Mouse (Mus musculus): ENCODE measurements around the gene Dffa. TPM values are rescaled to one million over a fixed set of nuclear protein-coding genes. Genes with fewer than 3 reads are reported as not detected.
"Not testable (repeated sequence)": the region's sequence is repeated elsewhere in the genome, so short reads cannot be mapped to it uniquely, and the experiment has no call there.

Dffa gene
- polyA plus RNA-seq, 1 experiment from 2014 or later, result 34.2 TPM

DNA sequence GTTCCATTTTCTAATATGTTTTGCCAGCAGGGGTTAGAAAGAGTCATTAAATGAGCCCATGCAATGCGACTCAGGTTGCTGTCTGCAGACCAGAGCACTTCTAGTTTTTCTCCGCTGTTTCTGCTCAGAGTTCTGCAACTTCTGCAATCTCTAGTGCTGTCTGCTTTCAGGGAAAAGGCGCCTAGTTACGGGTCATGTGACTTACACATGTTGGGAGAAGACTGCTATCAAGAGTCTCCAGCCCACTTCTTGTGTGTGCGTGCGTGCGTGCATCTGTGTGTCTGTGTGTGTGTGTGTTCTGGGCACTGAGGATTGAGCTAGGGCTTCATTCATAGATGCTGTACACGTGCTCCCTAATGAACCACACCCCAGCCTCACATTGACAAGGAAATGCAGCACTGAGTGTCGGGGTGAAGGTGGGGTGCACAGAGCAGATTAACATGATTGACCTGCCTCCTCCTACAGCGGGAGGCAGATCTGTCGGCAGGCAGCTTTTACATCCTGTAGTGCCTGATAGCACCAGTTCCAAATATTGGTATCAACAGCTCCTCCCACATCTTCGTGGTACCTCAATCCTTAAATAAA lies 16.1 kb downstream of the Dffa start:
- H3K9ac ChIP-seq (ENCODE audit: low read depth, low read length); H3K27me3 ChIP-seq (ENCODE audit: control insufficient read depth, insufficient read depth, low read length); H3K4me1 ChIP-seq (ENCODE audit: control insufficient read depth, insufficient read depth, low read length); H3K36me3 ChIP-seq (ENCODE audit: control insufficient read depth, insufficient read depth, low read length); H3K4me2 ChIP-seq; H3K9me3 ChIP-seq (replicated peaks; ENCODE audit: control insufficient read depth, low read length); ATAC-seq (replicated peaks; ENCODE audit: insufficient number of reproducible peaks, low FRiP score, low TSS enrichment); H3K27ac ChIP-seq (ENCODE audit: low read depth, low read length); H3K4me3 ChIP-seq (ENCODE audit: low read depth, low read length): not testable (repeated sequence)
- WGBS (ENCODE audit: insufficient replicate concordance), result 82% methylated on average over 12 of the region's 12 CpGs

DNA sequence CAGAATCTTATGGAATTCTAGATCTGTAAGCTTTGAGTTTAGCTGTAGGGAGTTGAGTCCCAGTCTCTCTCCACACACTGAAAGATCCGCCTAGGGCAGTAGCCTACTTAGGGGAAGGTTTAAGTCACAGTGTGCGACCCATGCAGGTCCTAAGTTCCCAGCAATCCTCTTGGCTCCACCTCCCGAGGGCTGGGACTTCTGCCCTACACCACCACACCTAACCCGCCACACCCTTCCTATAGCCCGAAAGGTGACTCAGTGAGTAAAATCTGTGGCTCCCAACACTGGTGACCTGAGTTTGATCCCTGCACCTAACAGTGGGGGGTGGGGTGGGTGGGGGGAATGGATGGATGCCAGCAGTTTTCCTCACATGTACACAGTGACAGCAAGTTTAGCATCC lies 19.5 kb downstream of the Dffa start:
- no peaks in the 10 kb centered on the region for H3K36me3 ChIP-seq (ENCODE audit: control insufficient read depth, insufficient read depth, low read length)
- H3K27ac ChIP-seq (ENCODE audit: low read depth, low read length), result no peak overlapping the region
- 60% methylated on average over 5 of the region's 5 CpGs for WGBS (ENCODE audit: insufficient replicate concordance)
- no peak overlapping the region for H3K4me3 ChIP-seq (ENCODE audit: low read depth, low read length)
- H3K27me3 ChIP-seq (ENCODE audit: control insufficient read depth, insufficient read depth, low read length), result no peaks in the 10 kb centered on the region
- no peaks in the 10 kb centered on the region for H3K4me1 ChIP-seq (ENCODE audit: control insufficient read depth, insufficient read depth, low read length)
- no peak for ATAC-seq (replicated peaks; ENCODE audit: insufficient number of reproducible peaks, low FRiP score, low TSS enrichment)
- H3K4me2 ChIP-seq, result no peak overlapping the region
- no peak overlapping the region for H3K9ac ChIP-seq (ENCODE audit: low read depth, low read length)
- H3K9me3 ChIP-seq (replicated peaks; ENCODE audit: control insufficient read depth, low read length), result no peaks in the 10 kb centered on the region

DNA sequence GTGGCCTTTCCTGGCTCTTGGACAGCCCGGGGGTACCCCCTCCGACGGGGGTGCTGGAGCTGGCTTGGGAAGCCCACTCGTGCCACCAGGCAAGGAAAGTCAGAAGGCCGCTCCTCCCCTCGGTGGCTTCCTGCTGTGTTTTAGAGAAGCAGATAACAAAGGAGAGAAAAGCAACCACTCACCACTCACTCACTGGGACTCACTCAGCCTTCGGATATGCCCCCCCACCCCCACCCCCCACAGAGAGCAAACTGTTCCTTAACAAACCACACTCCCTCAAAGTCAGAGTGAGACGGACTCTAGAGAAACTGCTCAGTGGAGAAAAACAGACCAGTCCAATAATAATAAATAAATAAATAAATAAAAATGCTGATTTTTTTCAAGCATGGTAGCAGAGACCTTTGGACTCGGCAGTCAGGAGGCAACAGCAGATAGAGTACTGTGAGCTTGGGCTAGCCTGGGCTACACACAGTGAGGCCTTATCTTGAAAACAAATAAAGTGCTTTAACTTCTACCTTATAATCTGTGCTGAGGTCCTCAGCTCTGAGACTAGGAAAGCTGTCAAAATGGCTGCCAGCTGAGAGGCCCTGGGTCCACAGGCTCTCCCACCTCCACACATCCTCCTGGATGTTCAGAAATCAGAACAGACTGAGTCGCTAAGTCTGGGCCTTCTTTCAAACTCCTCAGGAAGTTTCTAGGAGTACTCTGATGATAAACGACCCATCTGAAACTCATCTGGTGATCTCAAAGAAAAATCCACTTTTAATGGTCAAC lies 21.6 kb downstream of the Dffa start:
- Histone ChIP-seq H3K4me2 (no peak overlapping the region), H3K9ac (ENCODE audit: low read depth, low read length) (no peak overlapping the region), H3K27ac (ENCODE audit: low read depth, low read length) (no peak overlapping the region), H3K9me3 (replicated peaks; ENCODE audit: control insufficient read depth, low read length) (no peaks in the 10 kb centered on the region), H3K27me3 (ENCODE audit: control insufficient read depth, insufficient read depth, low read length) (no peaks in the 10 kb centered on the region), H3K4me1 (ENCODE audit: control insufficient read depth, insufficient read depth, low read length) (no peaks in the 10 kb centered on the region), H3K36me3 (ENCODE audit: control insufficient read depth, insufficient read depth, low read length) (no peaks in the 10 kb centered on the region), H3K4me3 (ENCODE audit: low read depth, low read length) (no peak overlapping the region)
- no peak for ATAC-seq (replicated peaks; ENCODE audit: insufficient number of reproducible peaks, low FRiP score, low TSS enrichment)
- WGBS (ENCODE audit: insufficient replicate concordance), result 49% methylated on average over 11 of the region's 11 CpGs

DNA sequence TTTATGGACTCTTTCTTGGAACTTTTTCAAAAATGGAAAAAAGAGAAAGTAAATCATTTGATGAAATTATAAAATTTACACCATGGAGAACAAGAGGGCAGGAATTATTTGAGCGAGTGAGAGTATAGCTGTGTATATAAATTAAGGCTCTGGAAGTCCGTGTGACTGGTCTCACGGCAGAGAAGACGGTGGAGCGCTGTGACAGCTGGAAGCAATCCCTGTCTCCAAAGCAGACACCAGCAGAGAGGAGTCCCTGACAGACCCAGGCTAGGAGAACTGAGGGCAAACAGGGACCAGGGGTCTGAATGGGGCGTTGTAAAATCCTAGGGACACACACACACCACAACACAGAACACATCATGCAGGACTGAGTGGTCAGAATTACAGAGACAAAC lies 22.2 kb downstream of the Dffa start:
- no peaks in the 10 kb centered on the region for H3K36me3 ChIP-seq (ENCODE audit: control insufficient read depth, insufficient read depth, low read length)
- no peak overlapping the region for H3K4me2 ChIP-seq
- no peaks in the 10 kb centered on the region for H3K4me1 ChIP-seq (ENCODE audit: control insufficient read depth, insufficient read depth, low read length)
- WGBS (ENCODE audit: insufficient replicate concordance), result 74% methylated on average over 6 of the region's 6 CpGs
- no peak overlapping the region for H3K27ac ChIP-seq (ENCODE audit: low read depth, low read length)
- H3K4me3 ChIP-seq (ENCODE audit: low read depth, low read length), result no peak overlapping the region
- ATAC-seq (replicated peaks; ENCODE audit: insufficient number of reproducible peaks, low FRiP score, low TSS enrichment), result no peak
- no peaks in the 10 kb centered on the region for H3K9me3 ChIP-seq (replicated peaks; ENCODE audit: control insufficient read depth, low read length)
- no peak overlapping the region for H3K9ac ChIP-seq (ENCODE audit: low read depth, low read length)
- H3K27me3 ChIP-seq (ENCODE audit: control insufficient read depth, insufficient read depth, low read length), result no peaks in the 10 kb centered on the region

DNA sequence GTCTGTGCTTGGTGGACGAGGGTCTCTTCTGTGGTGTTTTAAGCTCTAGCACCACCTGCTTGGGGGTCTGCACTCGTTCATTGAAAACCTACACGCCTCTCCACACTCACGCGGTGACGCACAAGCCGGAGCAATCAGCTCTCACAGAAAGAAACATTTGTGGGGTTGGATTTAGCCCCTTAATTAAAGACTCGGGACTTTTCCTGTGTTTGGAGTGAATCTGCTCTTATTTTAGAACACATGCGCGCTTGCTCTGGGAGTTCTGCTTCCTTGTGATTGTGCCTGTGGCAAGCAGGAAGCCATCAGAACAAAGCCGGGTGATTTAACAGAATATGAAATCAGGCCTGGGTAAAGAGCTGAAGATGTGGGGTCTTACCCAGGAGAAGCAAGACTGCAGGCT lies 22.7 kb downstream of the Dffa start, which contains the start of gene Cort:
TSS of gene Cort (minus strand) at position 101 of the 400 bp plus-strand sequence.
- no peak for ATAC-seq (replicated peaks; ENCODE audit: insufficient number of reproducible peaks, low FRiP score, low TSS enrichment)
- Histone ChIP-seq H3K4me3 (ENCODE audit: low read depth, low read length) (no peak within 1 kb of the TSS), H3K36me3 (ENCODE audit: control insufficient read depth, insufficient read depth, low read length) (peaks cover 5% of the 10 kb centered on the region; the same call in 1 of the 2 replicates)

DNA sequence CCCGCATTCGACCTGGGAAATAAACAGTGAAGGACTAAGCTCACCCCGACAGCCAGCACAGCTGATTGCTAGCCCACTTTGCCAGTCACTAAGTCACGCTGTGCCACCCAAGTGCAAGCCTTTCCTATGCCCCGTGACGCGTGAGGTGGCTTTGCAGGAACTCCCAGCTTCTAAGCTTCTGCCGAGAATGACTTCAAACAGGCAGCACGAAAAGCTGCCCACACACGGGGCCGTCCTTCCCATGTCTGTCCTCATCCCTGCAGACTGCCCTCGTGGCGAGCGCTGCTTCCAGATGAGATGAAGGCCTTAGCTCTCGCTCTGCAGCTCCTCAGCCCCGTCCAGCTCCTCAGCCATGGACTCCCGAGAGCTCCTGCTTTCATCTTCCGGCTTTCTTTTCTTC lies 24.5 kb downstream of the Dffa start:
- Histone ChIP-seq H3K9ac (ENCODE audit: low read depth, low read length) (no peak overlapping the region), H3K27me3 (ENCODE audit: control insufficient read depth, insufficient read depth, low read length) (no peaks in the 10 kb centered on the region), H3K27ac (ENCODE audit: low read depth, low read length) (no peak overlapping the region), H3K4me2 (no peak overlapping the region), H3K4me1 (ENCODE audit: control insufficient read depth, insufficient read depth, low read length) (no peaks in the 10 kb centered on the region), H3K36me3 (ENCODE audit: control insufficient read depth, insufficient read depth, low read length) (peaks cover 6% of the 10 kb centered on the region; the same call in 1 of the 2 replicates), H3K9me3 (replicated peaks; ENCODE audit: control insufficient read depth, low read length) (no peaks in the 10 kb centered on the region), H3K4me3 (ENCODE audit: low read depth, low read length) (no peak overlapping the region)
- ATAC-seq (replicated peaks; ENCODE audit: insufficient number of reproducible peaks, low FRiP score, low TSS enrichment), result no peak
- WGBS (ENCODE audit: insufficient replicate concordance), result 79% methylated on average over 18 of the region's 18 CpGs

More for the DNA sequence above, 22.7 kb downstream of the Dffa start, which contains the start of gene Cort:
- Histone ChIP-seq H3K9me3 (replicated peaks; ENCODE audit: control insufficient read depth, low read length) (no peaks in the 10 kb centered on the region), H3K27me3 (ENCODE audit: control insufficient read depth, insufficient read depth, low read length) (no peaks in the 10 kb centered on the region), H3K4me2 (no peak within 1 kb of the TSS), H3K27ac (ENCODE audit: low read depth, low read length) (no peak within 1 kb of the TSS), H3K9ac (ENCODE audit: low read depth, low read length) (no peak within 1 kb of the TSS), H3K4me1 (ENCODE audit: control insufficient read depth, insufficient read depth, low read length) (no peaks in the 10 kb centered on the region)
- 85% methylated on average over 11 of the region's 11 CpGs for WGBS (ENCODE audit: insufficient replicate concordance)

DNA sequence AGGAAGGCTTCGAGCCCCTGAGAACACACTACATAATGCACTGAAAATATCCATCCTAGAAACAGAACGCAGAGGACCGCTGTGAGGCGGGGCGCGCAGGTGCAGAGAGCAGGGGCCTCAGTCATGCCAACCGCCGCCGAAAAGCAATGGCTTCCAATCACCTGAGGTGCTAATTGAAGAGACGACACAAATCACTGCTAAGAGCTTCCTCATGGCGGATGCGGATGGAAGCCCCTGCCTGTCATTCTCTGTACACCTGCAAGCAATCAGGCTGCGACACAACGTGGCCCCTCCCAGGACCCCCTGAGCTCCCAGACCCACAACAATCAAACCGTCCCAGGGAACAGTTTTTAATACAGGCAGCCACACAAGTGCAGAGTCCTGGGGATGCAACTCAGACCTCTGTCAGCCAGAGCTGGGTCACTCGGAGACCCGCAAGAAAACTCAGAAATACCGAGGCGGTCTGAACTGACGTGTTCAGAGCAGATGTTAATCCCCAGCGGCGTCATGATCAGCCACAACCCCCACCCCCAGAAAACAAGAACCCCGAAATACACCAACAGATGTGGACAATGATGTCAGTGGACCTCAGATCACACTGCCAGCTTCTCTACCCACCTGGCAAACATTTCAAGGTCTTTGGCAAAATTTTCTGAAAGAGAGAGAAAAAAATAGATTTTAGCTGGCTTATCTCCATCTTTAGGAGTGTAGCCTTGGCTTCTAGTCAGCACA lies 27.2 kb downstream of the Dffa start:
- no peak overlapping the region for H3K4me3 ChIP-seq (ENCODE audit: low read depth, low read length)
- no peaks in the 10 kb centered on the region for H3K27me3 ChIP-seq (ENCODE audit: control insufficient read depth, insufficient read depth, low read length)
- no peak for ATAC-seq (replicated peaks; ENCODE audit: insufficient number of reproducible peaks, low FRiP score, low TSS enrichment)
- H3K36me3 ChIP-seq (ENCODE audit: control insufficient read depth, insufficient read depth, low read length), result peaks cover 6% of the 10 kb centered on the region; the same call in 1 of the 2 replicates
- H3K4me2 ChIP-seq, result no peak overlapping the region
- WGBS (ENCODE audit: insufficient replicate concordance), result 88% methylated on average over 23 of the region's 23 CpGs
- no peaks in the 10 kb centered on the region for H3K4me1 ChIP-seq (ENCODE audit: control insufficient read depth, insufficient read depth, low read length)
- no peak overlapping the region for H3K27ac ChIP-seq (ENCODE audit: low read depth, low read length)
- H3K9me3 ChIP-seq (replicated peaks; ENCODE audit: control insufficient read depth, low read length), result no peaks in the 10 kb centered on the region
- H3K9ac ChIP-seq (ENCODE audit: low read depth, low read length), result no peak overlapping the region

DNA sequence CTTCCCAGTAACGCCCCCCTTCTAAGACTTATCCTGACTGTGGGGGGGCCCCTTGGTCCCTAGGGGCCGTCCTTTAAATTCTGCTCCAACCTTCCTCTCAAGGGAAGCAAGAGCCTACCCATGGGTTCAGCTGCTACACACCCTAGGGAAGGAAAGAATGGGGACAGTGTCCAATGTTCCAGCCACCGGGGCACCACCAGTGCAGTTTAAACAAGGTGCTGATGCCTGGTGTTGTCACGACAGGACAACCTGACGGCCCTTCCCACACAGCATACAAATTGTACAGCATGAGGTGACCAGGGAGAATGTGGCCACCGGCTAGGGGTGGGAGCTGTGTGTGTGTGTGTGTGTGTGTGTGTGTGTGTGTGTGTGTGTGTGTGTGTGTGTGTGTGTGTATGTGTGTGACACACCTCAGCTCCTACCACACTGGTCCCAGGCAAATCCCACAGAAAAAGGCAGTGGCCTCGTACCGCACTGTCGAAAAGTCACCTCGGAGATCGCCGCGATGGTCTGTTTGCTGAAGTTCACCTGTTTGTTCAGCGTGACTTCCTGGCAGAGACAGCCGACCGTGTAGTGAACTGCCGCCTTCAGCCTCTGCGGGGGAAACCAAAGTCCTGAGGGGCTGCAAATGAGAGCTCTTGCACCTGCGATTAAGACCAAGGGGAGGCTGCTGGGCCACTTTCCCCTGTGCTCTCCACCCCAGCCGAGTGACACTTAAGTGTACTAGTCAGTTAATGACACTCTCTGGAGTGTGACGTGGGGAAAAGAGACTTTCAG lies 28.0 kb downstream of the Dffa start:
- no peak overlapping the region for H3K27ac ChIP-seq (ENCODE audit: low read depth, low read length)

More for the DNA sequence above, 28.0 kb downstream of the Dffa start:
- H3K36me3 ChIP-seq (ENCODE audit: control insufficient read depth, insufficient read depth, low read length), result peaks cover 6% of the 10 kb centered on the region; the same call in 1 of the 2 replicates
- no peak overlapping the region for H3K4me3 ChIP-seq (ENCODE audit: low read depth, low read length)
- H3K4me1 ChIP-seq (ENCODE audit: control insufficient read depth, insufficient read depth, low read length), result no peaks in the 10 kb centered on the region
- ATAC-seq (replicated peaks; ENCODE audit: insufficient number of reproducible peaks, low FRiP score, low TSS enrichment), result no peak
- no peak overlapping the region for H3K9ac ChIP-seq (ENCODE audit: low read depth, low read length)
- no peaks in the 10 kb centered on the region for H3K9me3 ChIP-seq (replicated peaks; ENCODE audit: control insufficient read depth, low read length)
- 83% methylated on average over 21 of the region's 21 CpGs for WGBS (ENCODE audit: insufficient replicate concordance)
- no peak overlapping the region for H3K4me2 ChIP-seq
- H3K27me3 ChIP-seq (ENCODE audit: control insufficient read depth, insufficient read depth, low read length), result no peaks in the 10 kb centered on the region

Measured in heart, embryonic 11.5 days (tissue).